Mouse (Mus musculus): Measurements from ENCODE around the gene Ensa.

DNA sequence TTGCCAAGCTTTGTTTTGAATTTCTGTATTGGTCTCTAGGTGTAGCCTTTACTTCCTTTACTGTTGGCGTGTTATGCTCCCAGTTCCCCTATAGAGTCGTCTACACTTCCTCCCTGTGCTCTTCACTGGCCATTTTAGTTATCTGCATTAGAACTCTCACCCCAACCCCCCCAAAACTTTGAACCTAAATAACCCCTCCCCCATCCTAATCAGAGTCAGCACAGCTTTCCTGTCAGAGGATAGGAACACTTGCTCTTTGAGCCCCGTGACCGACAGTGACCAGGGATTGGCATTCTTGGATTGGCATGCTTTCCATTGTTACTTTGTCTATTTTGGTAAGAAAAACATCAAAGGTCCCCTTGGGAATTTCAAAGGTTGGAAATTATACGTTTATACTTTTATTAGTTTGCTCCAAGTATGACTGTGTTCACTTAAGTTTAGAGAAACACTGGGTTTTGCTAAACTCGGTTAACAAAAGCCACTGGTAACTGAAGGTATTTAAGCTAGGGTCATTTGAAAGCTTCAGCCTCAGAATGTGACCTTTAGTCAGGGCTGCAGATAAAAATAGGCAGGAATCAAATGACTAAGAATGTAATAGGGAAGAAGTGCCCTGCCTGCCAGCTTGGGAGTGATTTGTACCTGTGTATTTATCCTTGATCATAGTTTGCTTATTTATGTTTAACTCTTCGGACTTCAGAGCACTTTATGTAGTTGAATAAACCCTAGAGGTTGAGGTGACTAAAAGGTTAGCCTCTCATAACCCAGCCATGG, 37.3 kb downstream of the Ensa start:
- TF ChIP-seq CTCF (IDR thresholded peaks at IDR 0.05; ENCODE audit: low read depth): no peak
- peak; percentile 54; the same call in 1 of the 2 replicates for TF ChIP-seq EP300 (IDR thresholded peaks at IDR 0.05; ENCODE audit: low read depth)

Data from heart, postnatal 0 days (tissue).